Mouse (Mus musculus): ENCODE results near the gene Srsf12. TPM values are rescaled to one million over a fixed set of nuclear protein-coding genes. Genes with fewer than 3 reads are reported as not detected.

Gene Srsf12
- polyA plus RNA-seq, 1 experiment from 2014 or later = 54.4 TPM

GRCm38 (mm10) chr4:33221847-33222246 is 13.1 kb downstream of the Srsf12 start:
- H3K27ac ChIP-seq (replicated peaks; ENCODE audit: low read depth, low read length) = no peak overlapping the region
- H3K27me3 ChIP-seq (ENCODE audit: control insufficient read depth, insufficient read depth, low read length) = no peaks in the 10 kb centered on the region
- no peaks in the 10 kb centered on the region for H3K9me3 ChIP-seq (ENCODE audit: control insufficient read depth, low read length)
- no peak overlapping the region for H3K9ac ChIP-seq (replicated peaks; ENCODE audit: low read length)
- no peak for DNase-seq
- no peak for ATAC-seq (ENCODE audit: low FRiP score, low TSS enrichment)
- no peak overlapping the region for H3K4me2 ChIP-seq (ENCODE audit: low read length)
- peaks cover 5% of the 10 kb centered on the region; the same call in 1 of the 2 replicates for H3K36me3 ChIP-seq (ENCODE audit: control insufficient read depth, insufficient read depth, low read length)
- no peaks in the 10 kb centered on the region for H3K4me1 ChIP-seq (ENCODE audit: control insufficient read depth, insufficient read depth, low read length)
- WGBS = 59% methylated on average over 1 of the region's 1 CpGs
- H3K4me3 ChIP-seq (replicated peaks; ENCODE audit: low read depth, low read length) = no peak overlapping the region

- no peaks in the 10 kb centered on the region for H3K27me3 ChIP-seq (ENCODE audit: control insufficient read depth, insufficient read depth, low read length)
- H3K27ac ChIP-seq (replicated peaks; ENCODE audit: low read depth, low read length) = no peak overlapping the region
- DNase-seq (no peak), ATAC-seq (ENCODE audit: low FRiP score, low TSS enrichment) (no peak)
- no peak overlapping the region for H3K9ac ChIP-seq (replicated peaks; ENCODE audit: low read length)
- H3K9me3 ChIP-seq (ENCODE audit: control insufficient read depth, low read length) = no peaks in the 10 kb centered on the region
- WGBS = 81% methylated on average over 7 of the region's 7 CpGs
- peaks cover 5% of the 10 kb centered on the region; the same call in 1 of the 2 replicates for H3K36me3 ChIP-seq (ENCODE audit: control insufficient read depth, insufficient read depth, low read length)
- no peak overlapping the region for H3K4me2 ChIP-seq (ENCODE audit: low read length)
- H3K4me1 ChIP-seq (ENCODE audit: control insufficient read depth, insufficient read depth, low read length) = no peaks in the 10 kb centered on the region
- H3K4me3 ChIP-seq (replicated peaks; ENCODE audit: low read depth, low read length) = no peak overlapping the region
Measured at GRCm38 (mm10) chr4:33224003-33224675, 15.3 kb downstream of the Srsf12 start.

- Histone ChIP-seq H3K9me3 (ENCODE audit: control insufficient read depth, low read length) (no peaks in the 10 kb centered on the region), H3K27ac (replicated peaks; ENCODE audit: low read depth, low read length) (no peak overlapping the region), H3K4me2 (ENCODE audit: low read length) (no peak overlapping the region), H3K27me3 (ENCODE audit: control insufficient read depth, insufficient read depth, low read length) (no peaks in the 10 kb centered on the region), H3K4me3 (replicated peaks; ENCODE audit: low read depth, low read length) (no peak overlapping the region), H3K9ac (replicated peaks; ENCODE audit: low read length) (no peak overlapping the region), H3K36me3 (ENCODE audit: control insufficient read depth, insufficient read depth, low read length) (peaks cover 15% of the 10 kb centered on the region), H3K4me1 (ENCODE audit: control insufficient read depth, insufficient read depth, low read length) (no peaks in the 10 kb centered on the region)
- ATAC-seq (ENCODE audit: low FRiP score, low TSS enrichment) (no peak), DNase-seq (no peak)
- WGBS = 89% methylated on average over 7 of the region's 7 CpGs
Measured at GRCm38 (mm10) chr4:33227164-33227563, 18.4 kb downstream of the Srsf12 start.

GRCm38 (mm10) chr4:33229639-33230038 is 20.8 kb downstream of the Srsf12 start:
- H3K9me3 ChIP-seq (ENCODE audit: control insufficient read depth, low read length) = no peaks in the 10 kb centered on the region
- H3K4me3 ChIP-seq (replicated peaks; ENCODE audit: low read depth, low read length) = no peak overlapping the region
- no peak overlapping the region for H3K27ac ChIP-seq (replicated peaks; ENCODE audit: low read depth, low read length)
- H3K9ac ChIP-seq (replicated peaks; ENCODE audit: low read length) = no peak overlapping the region
- 85% methylated on average over 4 of the region's 4 CpGs for WGBS
- H3K4me1 ChIP-seq (ENCODE audit: control insufficient read depth, insufficient read depth, low read length) = no peaks in the 10 kb centered on the region
- H3K4me2 ChIP-seq (ENCODE audit: low read length) = no peak overlapping the region
- H3K36me3 ChIP-seq (ENCODE audit: control insufficient read depth, insufficient read depth, low read length) = peaks cover 15% of the 10 kb centered on the region
- DNase-seq (no peak), ATAC-seq (ENCODE audit: low FRiP score, low TSS enrichment) (no peak)
- no peaks in the 10 kb centered on the region for H3K27me3 ChIP-seq (ENCODE audit: control insufficient read depth, insufficient read depth, low read length)

DNA sequence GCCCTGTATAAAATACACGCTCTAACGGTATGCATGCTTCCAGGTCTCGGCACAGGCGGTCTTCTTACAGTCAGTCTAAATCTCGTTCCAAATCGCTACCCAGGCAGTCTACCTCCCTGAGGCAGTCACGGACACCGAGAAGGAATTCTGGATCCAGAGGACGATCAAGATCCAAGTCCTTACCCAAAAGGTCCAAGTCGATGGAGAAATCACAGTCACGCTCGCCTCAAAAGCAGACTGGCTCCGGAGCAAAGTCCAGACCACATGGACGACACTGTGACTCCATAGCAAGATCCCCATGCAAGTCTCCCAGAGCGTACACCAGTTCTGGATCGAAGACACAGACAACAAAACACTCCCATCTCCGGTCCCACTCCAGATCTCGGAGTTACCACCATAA is 22.1 kb downstream of the Srsf12 start:
- Histone ChIP-seq H3K9ac (replicated peaks; ENCODE audit: low read length) (no peak overlapping the region), H3K36me3 (ENCODE audit: control insufficient read depth, insufficient read depth, low read length) (peaks cover 15% of the 10 kb centered on the region), H3K27me3 (ENCODE audit: control insufficient read depth, insufficient read depth, low read length) (no peaks in the 10 kb centered on the region), H3K4me1 (ENCODE audit: control insufficient read depth, insufficient read depth, low read length) (no peaks in the 10 kb centered on the region), H3K4me3 (replicated peaks; ENCODE audit: low read depth, low read length) (no peak overlapping the region), H3K4me2 (ENCODE audit: low read length) (no peak overlapping the region), H3K9me3 (ENCODE audit: control insufficient read depth, low read length) (no peaks in the 10 kb centered on the region), H3K27ac (replicated peaks; ENCODE audit: low read depth, low read length) (no peak overlapping the region)
- ATAC-seq (ENCODE audit: low FRiP score, low TSS enrichment) (no peak), DNase-seq (no peak)
- WGBS = 92% methylated on average over 18 of the region's 18 CpGs

GRCm38 (mm10) chr4:33242536-33242935 is 33.7 kb downstream of the Srsf12 start:
- Histone ChIP-seq H3K9ac (replicated peaks; ENCODE audit: low read length) (no peak overlapping the region), H3K4me1 (ENCODE audit: control insufficient read depth, insufficient read depth, low read length) (peaks cover 15% of the 10 kb centered on the region), H3K36me3 (ENCODE audit: control insufficient read depth, insufficient read depth, low read length) (peaks cover 34% of the 10 kb centered on the region), H3K4me3 (replicated peaks; ENCODE audit: low read depth, low read length) (no peak overlapping the region), H3K27me3 (ENCODE audit: control insufficient read depth, insufficient read depth, low read length) (no peaks in the 10 kb centered on the region), H3K4me2 (ENCODE audit: low read length) (no peak overlapping the region), H3K27ac (replicated peaks; ENCODE audit: low read depth, low read length) (0 out of 2 replicates have a peak overlapping the region, but pooled peaks have one; percentile 26), H3K9me3 (ENCODE audit: control insufficient read depth, low read length) (no peaks in the 10 kb centered on the region)
- ATAC-seq (ENCODE audit: low FRiP score, low TSS enrichment) (no peak), DNase-seq (peak; percentile 63)
- 45% methylated on average over 5 of the region's 5 CpGs for WGBS

- DNase-seq = no peak
- H3K9ac ChIP-seq (replicated peaks; ENCODE audit: low read length) = no peak overlapping the region
- H3K4me3 ChIP-seq (replicated peaks; ENCODE audit: low read depth, low read length) = no peak overlapping the region
- H3K27me3 ChIP-seq (ENCODE audit: control insufficient read depth, insufficient read depth, low read length) = no peaks in the 10 kb centered on the region
- ATAC-seq (ENCODE audit: low FRiP score, low TSS enrichment) = no peak
- H3K9me3 ChIP-seq (ENCODE audit: control insufficient read depth, low read length) = no peaks in the 10 kb centered on the region
- no peak overlapping the region; the same call in 1 of the 2 replicates for H3K27ac ChIP-seq (replicated peaks; ENCODE audit: low read depth, low read length)
- H3K4me2 ChIP-seq (ENCODE audit: low read length) = no peak overlapping the region
- 65% methylated on average over 12 of the region's 12 CpGs for WGBS
- H3K4me1 ChIP-seq (ENCODE audit: control insufficient read depth, insufficient read depth, low read length) = peaks cover 15% of the 10 kb centered on the region
- H3K36me3 ChIP-seq (ENCODE audit: control insufficient read depth, insufficient read depth, low read length) = peaks cover 34% of the 10 kb centered on the region
Measured at GRCm38 (mm10) chr4:33243016-33243758, 34.4 kb downstream of the Srsf12 start.

DNA sequence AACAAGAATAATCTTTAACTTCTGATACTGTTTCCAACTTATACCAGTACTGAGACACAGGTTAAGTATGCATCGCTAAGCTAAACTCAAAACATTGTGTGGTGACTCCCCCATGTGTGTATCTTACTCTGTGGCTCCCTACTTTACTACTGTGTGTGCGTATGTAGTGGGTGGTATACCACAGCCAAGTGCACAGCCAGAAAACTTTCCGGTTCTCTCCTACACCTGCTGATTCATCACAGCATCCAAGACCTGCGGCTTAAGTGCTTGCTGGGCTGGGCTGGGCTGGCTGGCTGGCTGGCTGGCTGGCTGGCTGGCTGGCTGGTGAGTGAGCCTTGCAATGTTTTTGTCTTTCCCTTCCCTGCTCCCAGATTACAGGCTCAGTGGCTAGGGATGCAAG is 35.1 kb downstream of the Srsf12 start:
- Histone ChIP-seq H3K9ac (replicated peaks; ENCODE audit: low read length) (no peak overlapping the region), H3K36me3 (ENCODE audit: control insufficient read depth, insufficient read depth, low read length) (peaks cover 34% of the 10 kb centered on the region), H3K27ac (replicated peaks; ENCODE audit: low read depth, low read length) (no peak overlapping the region; the same call in 1 of the 2 replicates), H3K4me2 (ENCODE audit: low read length) (no peak overlapping the region), H3K27me3 (ENCODE audit: control insufficient read depth, insufficient read depth, low read length) (no peaks in the 10 kb centered on the region), H3K4me1 (ENCODE audit: control insufficient read depth, insufficient read depth, low read length) (peaks cover 15% of the 10 kb centered on the region), H3K4me3 (replicated peaks; ENCODE audit: low read depth, low read length) (no peak overlapping the region), H3K9me3 (ENCODE audit: control insufficient read depth, low read length) (no peaks in the 10 kb centered on the region)
- WGBS = 93% methylated on average over 4 of the region's 4 CpGs
- no peak for DNase-seq
- ATAC-seq (ENCODE audit: low FRiP score, low TSS enrichment) = no peak

All from midbrain, embryonic 14.5 days (tissue).